Mouse (Mus musculus) heart, embryonic 11.5 days (tissue): ENCODE data around the gene Kcnab2. TPM values are rescaled to one million over a fixed set of nuclear protein-coding genes. Genes with fewer than 3 reads are reported as not detected.

Experiments used
- polyA plus RNA-seq: library from polyadenylated mRNA; unstranded; fragments of >200 nt; fragmentation: Nextera tagmentation; extraction: Ambion mirVana; gene quantifications from 2 replicates; pipeline ENCODE4 v1.2.1, GENCODE M21; 2014

Gene Kcnab2
- polyA plus RNA-seq, 1 experiment from 2014 or later: 3.5 TPM

Other genes starting within 250 kb of the Kcnab2 start
- gene Gpr153, start 203.6 kb downstream of the Kcnab2 start, polyA plus RNA-seq: 7.8 and 9.0 TPM in 2 replicates
- gene Hes3, start 186.2 kb downstream of the Kcnab2 start, polyA plus RNA-seq: not detected in 2 replicates
- gene Icmt, start 180.6 kb downstream of the Kcnab2 start, polyA plus RNA-seq: 15.9 and 22.6 TPM in 2 replicates
- gene Rnf207, start 158.9 kb downstream of the Kcnab2 start, polyA plus RNA-seq: 27.4 and 27.5 TPM in 2 replicates
- 285 and 300 TPM in 2 replicates for gene Rpl22, start 152.1 kb downstream of the Kcnab2 start, polyA plus RNA-seq
- gene Chd5, start 139.2 kb downstream of the Kcnab2 start, polyA plus RNA-seq: 0.04 and 0.07 TPM in 2 replicates
- 1.7 and 1.9 TPM in 2 replicates for gene Nphp4, start 1.2 kb downstream of the Kcnab2 start, polyA plus RNA-seq